Mouse (Mus musculus): ENCODE results near the gene Prdm12. TPM values are rescaled to one million over a fixed set of nuclear protein-coding genes. Genes with fewer than 3 reads are reported as not detected.
"Not testable (repeated sequence)": the region's sequence is repeated elsewhere in the genome, so short reads cannot be mapped to it uniquely, and the experiment has no call there.

The Prdm12 gene
- total RNA-seq, 2 experiments from 2014 or later, result not detected

- no peak for ATAC-seq (ENCODE audit: poor library complexity, severe bottlenecking)
These were observed 1.6 kb downstream of the Prdm12 start for GRCm38 (mm10) chr2:31641508-31641830.

- no peak for ATAC-seq (ENCODE audit: poor library complexity, severe bottlenecking)
These were observed 2.1 kb downstream of the Prdm12 start for GRCm38 (mm10) chr2:31641929-31642328.

- ATAC-seq (ENCODE audit: poor library complexity, severe bottlenecking), result no peak
These were observed 14.4 kb downstream of the Prdm12 start for GRCm38 (mm10) chr2:31653971-31654853.

GRCm38 (mm10) chr2:31654854-31655559 lies 15.2 kb downstream of the Prdm12 start:
- no peak for ATAC-seq (ENCODE audit: poor library complexity, severe bottlenecking)

GRCm38 (mm10) chr2:31656374-31656773 lies 16.5 kb downstream of the Prdm12 start:
- no peak for ATAC-seq (ENCODE audit: poor library complexity, severe bottlenecking)

GRCm38 (mm10) chr2:31662939-31663803 lies 23.3 kb downstream of the Prdm12 start:
- ATAC-seq (ENCODE audit: poor library complexity, severe bottlenecking), result no peak

GRCm38 (mm10) chr2:31663804-31664180 lies 24.0 kb downstream of the Prdm12 start:
- no peak for ATAC-seq (ENCODE audit: poor library complexity, severe bottlenecking)

GRCm38 (mm10) chr2:31667332-31667731 lies 27.5 kb downstream of the Prdm12 start:
- no peak for ATAC-seq (ENCODE audit: poor library complexity, severe bottlenecking)

- peak; percentile 97 for ATAC-seq (ENCODE audit: poor library complexity, severe bottlenecking)
These were observed 30.8 kb downstream of the Prdm12 start, which contains the start of gene Exosc2 for GRCm38 (mm10) chr2:31670551-31671035. Gene Exosc2, plus strand, starts transcription at chr2:31670715.

- no peak for ATAC-seq (ENCODE audit: poor library complexity, severe bottlenecking)
These were observed 38.8 kb downstream of the Prdm12 start for GRCm38 (mm10) chr2:31678641-31679040.

- ATAC-seq (ENCODE audit: poor library complexity, severe bottlenecking), result not testable (repeated sequence)
These were observed 41.3 kb downstream of the Prdm12 start for GRCm38 (mm10) chr2:31681051-31681707.

- ATAC-seq (ENCODE audit: poor library complexity, severe bottlenecking), result no peak
These were observed 41.9 kb downstream of the Prdm12 start for GRCm38 (mm10) chr2:31681731-31682235.

GRCm38 (mm10) chr2:31683666-31684065 lies 43.8 kb downstream of the Prdm12 start:
- no peak for ATAC-seq (ENCODE audit: poor library complexity, severe bottlenecking)

- ATAC-seq (ENCODE audit: poor library complexity, severe bottlenecking), result peak; percentile 99
These were observed 48.5 kb downstream of the Prdm12 start, which contains the start of gene Abl1 for GRCm38 (mm10) chr2:31688074-31688925. Gene Abl1, plus strand, starts transcription at chr2:31688376.

- ATAC-seq (ENCODE audit: poor library complexity, severe bottlenecking), result no peak
These were observed 49.2 kb downstream of the Prdm12 start for GRCm38 (mm10) chr2:31689045-31689444.

GRCm38 (mm10) chr2:31690063-31690462 lies 50.2 kb downstream of the Prdm12 start:
- no peak for ATAC-seq (ENCODE audit: poor library complexity, severe bottlenecking)

- ATAC-seq (ENCODE audit: poor library complexity, severe bottlenecking), result no peak
These were observed 58.4 kb downstream of the Prdm12 start for GRCm38 (mm10) chr2:31698209-31698608.

- ATAC-seq (ENCODE audit: poor library complexity, severe bottlenecking), result no peak
These were observed 61.0 kb downstream of the Prdm12 start for GRCm38 (mm10) chr2:31700545-31701446.

Measured in megakaryocyte, adult 5-6 weeks (primary cell).